Mouse (Mus musculus): ENCODE measurements at regions not wholly inside any gene's neighbourhood (a gene's known extent, or its start where the extent isn't known, plus 50 kb on each side); places are given as distances from the start of the nearest gene placed in this dataset.

DNA sequence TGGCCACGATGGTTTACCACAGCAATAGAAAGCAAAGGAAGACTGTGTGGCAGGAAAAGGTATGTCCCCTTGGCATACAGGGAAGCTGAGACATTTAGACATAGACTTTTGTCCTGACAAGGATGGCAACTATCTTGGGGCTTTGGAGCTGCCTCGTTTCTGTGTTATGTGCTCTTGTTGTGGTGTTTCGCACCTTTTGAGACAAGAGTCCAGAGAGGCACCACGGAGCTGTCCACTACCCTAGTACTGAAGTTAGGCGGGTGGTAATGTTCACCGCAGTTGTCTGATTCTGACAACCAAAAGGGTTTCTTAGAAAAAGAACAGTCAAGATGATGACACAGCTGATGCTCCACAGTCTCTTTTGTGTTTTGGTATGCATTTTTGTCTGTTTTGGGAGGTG is 90.9 kb upstream of the Got2 start:
- peak in 1 of 2 experiments; percentile 63 for DNase-seq (ENCODE audit: low spot score in 2 of 2)

DNA sequence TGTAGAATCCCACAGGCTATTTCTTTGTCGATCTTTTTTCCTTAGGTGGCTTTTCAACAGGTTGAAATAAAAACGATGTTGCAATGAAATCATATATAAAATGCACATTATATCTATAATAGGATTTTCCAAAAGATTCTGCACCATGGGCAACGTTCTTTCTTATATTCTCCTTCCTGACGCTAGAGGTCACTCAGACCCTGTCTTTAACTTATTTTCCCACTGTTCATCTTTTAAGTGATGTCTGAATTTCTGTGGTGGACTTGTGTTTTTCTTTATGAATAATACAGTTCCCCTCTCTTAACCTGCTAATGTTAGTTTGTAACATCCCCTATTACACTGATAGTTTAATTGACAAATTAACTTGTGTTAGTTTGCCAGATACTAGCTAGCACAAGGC is 86.5 kb upstream of the Got2 start:
- DNase-seq (ENCODE audit: low spot score in 2 of 2): no peak

DNA sequence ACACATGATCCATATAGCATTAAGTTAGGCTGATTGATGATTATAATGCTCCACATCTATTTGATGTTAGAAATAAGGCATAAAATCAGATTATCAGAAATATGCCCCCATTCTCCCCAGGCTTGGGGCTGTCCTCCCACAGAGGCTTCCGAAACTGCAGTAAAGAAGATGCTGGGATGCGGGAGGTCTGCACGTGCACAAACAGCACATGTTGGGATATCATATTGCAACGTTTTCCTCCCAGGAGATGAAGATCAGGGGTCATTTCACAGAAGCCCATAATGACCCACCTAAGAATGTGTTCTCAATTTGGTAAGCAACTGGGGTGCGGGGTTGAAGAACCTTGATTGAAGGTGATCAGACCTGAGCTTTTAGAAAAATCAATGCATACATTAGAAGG is 85.9 kb upstream of the Got2 start:
- no peak for DNase-seq (ENCODE audit: low spot score in 2 of 2)

DNA sequence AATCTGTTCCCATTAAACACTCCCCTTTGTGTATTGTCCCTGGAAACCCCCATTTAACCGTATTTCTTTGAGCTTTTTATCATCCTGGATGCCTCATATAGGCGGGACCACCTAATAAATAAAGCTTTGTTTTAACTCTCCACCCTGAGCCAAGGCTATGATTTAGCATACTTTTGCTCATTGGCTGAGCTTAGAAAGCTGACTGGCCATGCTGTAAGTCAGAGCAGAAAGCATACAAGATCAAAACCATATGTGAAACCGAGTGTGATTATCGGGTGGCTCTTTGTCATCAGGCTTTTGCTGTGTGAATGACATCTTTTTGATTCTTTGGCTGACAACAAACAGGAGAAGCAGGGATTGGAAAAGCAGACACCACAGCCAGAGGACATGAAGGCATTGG is 85.2 kb upstream of the Got2 start:
- DNase-seq (ENCODE audit: low spot score in 2 of 2): no peak

DNA sequence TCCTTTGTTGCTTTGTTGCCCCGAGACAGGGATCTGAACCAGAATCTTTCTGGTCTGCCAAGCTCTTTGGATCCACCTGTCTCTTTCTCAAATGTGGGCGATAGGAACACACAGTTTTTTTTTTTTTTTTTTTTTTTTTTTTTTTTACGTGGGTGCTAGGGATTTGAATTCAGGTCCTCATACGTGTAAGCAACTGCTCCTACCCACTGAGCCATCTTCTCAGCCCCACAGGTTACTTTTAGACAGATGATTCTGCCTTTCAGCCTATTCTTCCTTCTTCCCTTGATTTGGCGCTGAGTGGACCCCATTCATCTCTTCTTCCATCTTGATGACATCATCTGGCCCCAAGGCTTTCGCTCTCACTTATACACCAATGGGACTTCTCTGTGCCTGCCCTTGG is 80.5 kb upstream of the Got2 start:
- DNase-seq (ENCODE audit: low spot score in 2 of 2): no peak

DNA sequence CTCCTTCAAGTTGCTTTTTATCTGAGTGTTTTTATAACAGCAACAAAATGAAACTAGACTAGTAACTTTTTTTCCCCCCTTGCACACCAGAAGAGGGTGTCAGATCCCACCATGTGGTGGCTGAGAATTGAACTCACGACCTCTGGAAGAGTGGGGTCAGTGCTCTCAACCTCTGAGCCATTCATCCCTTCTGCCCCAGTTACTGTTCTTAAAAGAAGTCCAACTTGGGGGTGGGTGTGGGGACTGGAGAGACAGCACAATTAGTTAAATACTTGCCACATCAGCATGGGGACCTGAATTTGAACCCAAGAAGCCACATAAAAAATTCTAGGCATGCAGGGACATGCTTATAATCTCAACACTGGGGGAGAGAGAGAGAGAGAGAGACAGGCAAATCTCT is 78.1 kb upstream of the Got2 start:
- no peak for DNase-seq (ENCODE audit: low spot score in 2 of 2)

DNA sequence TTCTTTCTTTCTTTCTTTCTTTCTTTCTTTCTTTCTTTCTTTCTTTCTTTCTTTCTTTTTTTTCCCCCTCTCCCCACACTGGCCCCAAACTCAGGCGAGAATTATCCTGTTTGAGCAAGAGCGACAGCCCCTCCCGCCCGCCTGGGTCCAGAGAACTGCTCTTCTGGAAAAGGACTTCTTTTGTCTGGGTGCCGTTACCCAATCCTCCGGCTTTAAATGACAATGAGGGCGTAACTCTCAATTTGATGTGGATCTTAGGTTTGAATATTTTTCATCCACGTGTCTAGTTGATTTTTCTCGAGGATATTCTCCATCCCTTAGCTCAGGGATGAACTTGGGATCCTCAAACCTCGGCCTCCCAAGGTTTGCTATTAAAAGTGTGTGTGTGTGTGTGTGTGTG is 63.9 kb upstream of the Got2 start:
- no peak for DNase-seq (ENCODE audit: low spot score in 2 of 2)

DNA sequence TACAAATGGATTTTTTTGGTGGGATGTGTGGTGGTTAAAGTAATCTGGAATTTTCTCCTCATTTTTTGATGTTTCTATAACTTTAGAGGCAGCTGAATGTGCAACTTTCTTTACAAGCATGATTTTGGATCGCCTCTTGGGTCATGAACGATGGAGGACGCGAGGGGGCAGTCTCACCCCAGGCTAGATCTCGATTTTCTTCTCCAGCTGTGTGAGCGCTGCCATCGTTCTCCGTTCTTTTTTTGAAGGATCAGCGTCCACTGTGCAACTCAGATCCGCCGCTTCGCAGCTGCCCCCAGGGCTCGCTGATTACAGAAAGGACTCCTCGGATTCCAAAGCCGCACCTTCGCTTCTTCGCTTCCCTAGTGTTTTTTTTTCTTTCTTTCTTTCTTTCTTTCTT is 63.4 kb upstream of the Got2 start:
- peak; percentile 25 to 69 for DNase-seq (ENCODE audit: low spot score in 2 of 2)
